Mouse (Mus musculus): ENCODE measurements around the gene Apoa2. TPM values are rescaled to one million over a fixed set of nuclear protein-coding genes. Genes with fewer than 3 reads are reported as not detected.

The Apoa2 gene
- polyA plus RNA-seq, 1 experiment, result 1.2 TPM

- H3K4me1 ChIP-seq (ENCODE audit: control insufficient read depth, insufficient read depth, low read length), result no peaks in the 10 kb centered on the region
- H3K4me3 ChIP-seq (ENCODE audit: insufficient read depth, low read length), result no peak overlapping the region
- no peak overlapping the region for H3K27ac ChIP-seq (ENCODE audit: insufficient read depth, low read length)
- TF ChIP-seq CTCF (IDR thresholded peaks at IDR 0.05; ENCODE audit: borderline replicate concordance, insufficient read depth, low read length) (no peak), POLR2A (IDR thresholded peaks at IDR 0.05; ENCODE audit: low read depth, low read length) (no peak)
Measured at GRCm38 (mm10) chr1:171203471-171204248, 21.2 kb upstream of the Apoa2 start.

- Histone ChIP-seq H3K27ac (ENCODE audit: insufficient read depth, low read length) (no peak overlapping the region), H3K4me3 (ENCODE audit: insufficient read depth, low read length) (no peak overlapping the region), H3K4me1 (ENCODE audit: control insufficient read depth, insufficient read depth, low read length) (no peaks in the 10 kb centered on the region)
- no peak for TF ChIP-seq POLR2A (IDR thresholded peaks at IDR 0.05; ENCODE audit: low read depth, low read length)
- TF ChIP-seq CTCF (IDR thresholded peaks at IDR 0.05; ENCODE audit: borderline replicate concordance, insufficient read depth, low read length), result no peak
Measured at GRCm38 (mm10) chr1:171204249-171204644, 20.6 kb upstream of the Apoa2 start.

DNA sequence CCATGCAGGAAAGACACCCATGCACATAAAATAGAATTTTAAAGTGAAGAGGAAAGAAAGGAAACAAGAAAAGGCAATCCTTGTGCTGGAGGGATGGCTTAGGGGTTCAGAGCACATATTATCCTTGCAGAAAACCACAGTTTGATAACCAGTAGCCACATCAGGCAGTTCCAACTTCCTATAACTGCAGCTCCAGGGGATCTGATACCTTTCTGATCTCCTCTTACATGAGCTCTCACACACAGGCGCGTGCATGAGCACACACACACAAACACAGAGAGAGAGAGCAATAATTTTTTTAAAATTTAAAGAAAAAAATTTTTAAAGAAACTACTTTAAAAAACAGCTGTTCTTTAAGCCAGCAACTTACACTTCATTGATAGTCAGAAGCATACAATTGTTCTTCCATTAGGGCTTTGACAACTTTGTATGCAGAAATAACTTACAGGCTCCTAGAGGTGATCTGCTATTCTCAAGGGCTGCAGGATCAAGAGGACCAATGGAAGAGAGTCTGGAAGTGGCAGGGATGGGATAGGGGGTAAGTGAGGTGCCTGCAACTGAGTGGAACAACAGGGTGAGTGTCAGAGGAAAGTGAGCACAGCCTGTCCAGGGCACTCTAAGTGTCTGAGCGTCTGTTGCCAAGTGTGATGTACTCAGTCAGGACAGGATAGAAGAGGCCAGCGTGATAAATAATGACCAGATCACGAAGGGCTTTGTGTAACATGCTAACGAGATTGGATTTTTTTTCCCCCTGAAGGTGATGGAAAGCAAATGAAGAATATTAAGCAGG, 19.0 kb upstream of the Apoa2 start:
- no peak overlapping the region for H3K27ac ChIP-seq (ENCODE audit: insufficient read depth, low read length)
- no peak overlapping the region for H3K4me3 ChIP-seq (ENCODE audit: insufficient read depth, low read length)
- TF ChIP-seq CTCF (IDR thresholded peaks at IDR 0.05; ENCODE audit: borderline replicate concordance, insufficient read depth, low read length), result no peak
- no peak for TF ChIP-seq POLR2A (IDR thresholded peaks at IDR 0.05; ENCODE audit: low read depth, low read length)
- H3K4me1 ChIP-seq (ENCODE audit: control insufficient read depth, insufficient read depth, low read length), result no peaks in the 10 kb centered on the region

- H3K27ac ChIP-seq (ENCODE audit: insufficient read depth, low read length), result no peak overlapping the region
- TF ChIP-seq CTCF (IDR thresholded peaks at IDR 0.05; ENCODE audit: borderline replicate concordance, insufficient read depth, low read length) (no peak), POLR2A (IDR thresholded peaks at IDR 0.05; ENCODE audit: low read depth, low read length) (no peak)
- H3K4me1 ChIP-seq (ENCODE audit: control insufficient read depth, insufficient read depth, low read length), result no peaks in the 10 kb centered on the region
- no peak overlapping the region for H3K4me3 ChIP-seq (ENCODE audit: insufficient read depth, low read length)
Measured at GRCm38 (mm10) chr1:171209409-171209808, 15.4 kb upstream of the Apoa2 start.

GRCm38 (mm10) chr1:171212854-171213253, 12.0 kb upstream of the Apoa2 start:
- no peaks in the 10 kb centered on the region for H3K4me1 ChIP-seq (ENCODE audit: control insufficient read depth, insufficient read depth, low read length)
- TF ChIP-seq POLR2A (IDR thresholded peaks at IDR 0.05; ENCODE audit: low read depth, low read length) (no peak), CTCF (IDR thresholded peaks at IDR 0.05; ENCODE audit: borderline replicate concordance, insufficient read depth, low read length) (no peak)
- H3K4me3 ChIP-seq (ENCODE audit: insufficient read depth, low read length), result no peak overlapping the region
- no peak overlapping the region for H3K27ac ChIP-seq (ENCODE audit: insufficient read depth, low read length)

DNA sequence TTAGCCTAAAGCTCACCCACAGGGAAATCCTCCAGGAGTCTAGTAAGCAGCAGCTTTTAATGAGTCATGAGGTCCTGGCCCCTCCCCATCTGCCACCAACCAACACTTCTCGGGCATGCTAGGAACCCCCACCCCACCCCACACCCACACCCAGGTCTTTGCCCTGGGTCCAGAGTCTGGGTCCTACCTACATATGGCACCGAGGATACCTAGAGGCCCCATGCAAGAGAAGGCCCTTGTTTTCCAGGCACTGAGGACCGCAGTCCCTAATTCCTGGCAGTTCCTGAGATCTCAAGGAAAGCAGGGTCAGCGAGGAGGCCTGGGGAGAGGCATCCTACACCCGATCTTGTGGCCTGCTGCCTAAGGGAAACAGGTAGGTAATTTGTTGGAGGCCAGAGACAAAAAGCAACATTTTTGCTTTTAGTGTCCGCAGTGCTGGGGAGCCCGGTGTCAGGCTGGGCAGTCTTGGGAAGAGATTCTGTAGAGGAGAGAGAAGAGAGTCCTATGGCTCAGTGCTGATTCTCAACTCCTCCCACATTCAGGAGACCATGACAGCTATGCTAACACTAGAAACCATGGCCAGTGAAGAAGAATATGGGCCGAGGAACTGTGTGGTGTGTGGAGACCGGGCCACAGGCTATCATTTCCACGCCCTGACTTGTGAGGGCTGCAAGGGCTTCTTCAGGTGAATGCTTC, 10.9 kb upstream of the Apoa2 start, which contains the start of gene Nr1i3:
Gene Nr1i3, plus strand, starts transcription at position 170 of the 696 bp plus-strand sequence.
- Histone ChIP-seq H3K4me1 (ENCODE audit: control insufficient read depth, insufficient read depth, low read length) (no peaks in the 10 kb centered on the region), H3K4me3 (ENCODE audit: insufficient read depth, low read length) (no peak within 1 kb of the TSS), H3K27ac (ENCODE audit: insufficient read depth, low read length) (no peak within 1 kb of the TSS)
- TF ChIP-seq POLR2A (IDR thresholded peaks at IDR 0.05; ENCODE audit: low read depth, low read length) (no peak), CTCF (IDR thresholded peaks at IDR 0.05; ENCODE audit: borderline replicate concordance, insufficient read depth, low read length) (no peak)

DNA sequence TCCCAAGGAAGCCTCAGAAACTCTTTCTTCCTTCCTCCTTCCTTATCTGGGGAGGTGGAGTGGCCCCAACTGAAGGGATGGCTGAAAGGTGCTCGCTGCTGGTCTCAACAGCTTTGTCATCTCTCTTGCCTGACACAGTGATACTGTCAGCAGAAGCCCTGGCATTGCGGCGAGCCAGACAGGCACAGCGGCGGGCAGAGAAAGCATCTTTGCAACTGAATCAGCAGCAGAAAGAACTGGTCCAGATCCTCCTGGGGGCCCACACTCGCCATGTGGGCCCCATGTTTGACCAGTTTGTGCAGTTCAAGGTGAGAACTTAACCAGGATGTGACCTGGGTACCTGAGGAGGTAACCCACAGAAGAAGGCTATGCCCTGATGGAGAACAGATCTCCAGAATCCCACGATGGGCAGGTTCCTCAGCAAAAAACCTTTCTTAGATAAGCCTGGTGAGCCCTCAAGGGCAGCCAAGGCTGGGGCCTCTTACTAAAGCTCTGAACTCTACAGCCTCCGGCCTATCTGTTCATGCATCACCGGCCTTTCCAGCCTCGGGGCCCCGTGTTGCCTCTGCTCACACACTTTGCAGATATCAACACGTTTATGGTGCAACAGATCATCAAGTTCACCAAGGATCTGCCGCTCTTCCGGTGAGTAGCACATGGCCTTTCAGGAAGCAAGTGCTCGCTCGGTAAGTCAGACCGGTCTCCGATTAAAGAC, 8.5 kb upstream of the Apoa2 start:
- Histone ChIP-seq H3K4me1 (ENCODE audit: control insufficient read depth, insufficient read depth, low read length) (peaks cover 2% of the 10 kb centered on the region; the same call in 1 of the 2 replicates), H3K27ac (ENCODE audit: insufficient read depth, low read length) (no peak overlapping the region), H3K4me3 (ENCODE audit: insufficient read depth, low read length) (no peak overlapping the region)
- TF ChIP-seq CTCF (IDR thresholded peaks at IDR 0.05; ENCODE audit: borderline replicate concordance, insufficient read depth, low read length), result no peak
- TF ChIP-seq POLR2A (IDR thresholded peaks at IDR 0.05; ENCODE audit: low read depth, low read length), result no peak

GRCm38 (mm10) chr1:171220871-171221270, 4.0 kb upstream of the Apoa2 start:
- Histone ChIP-seq H3K27ac (ENCODE audit: insufficient read depth, low read length) (no peak overlapping the region), H3K4me1 (ENCODE audit: control insufficient read depth, insufficient read depth, low read length) (peaks cover 2% of the 10 kb centered on the region; the same call in 1 of the 2 replicates), H3K4me3 (ENCODE audit: insufficient read depth, low read length) (peak overlapping the region; percentile 90; the same call in 1 of the 2 replicates)
- TF ChIP-seq POLR2A (IDR thresholded peaks at IDR 0.05; ENCODE audit: low read depth, low read length) (no peak), CTCF (IDR thresholded peaks at IDR 0.05; ENCODE audit: borderline replicate concordance, insufficient read depth, low read length) (peak; percentile 53; the same call in 1 of the 2 replicates)

Measured in embryonic fibroblast, embryonic 13.5 days (primary cell).